Mouse (Mus musculus) monocyte, adult 5-6 weeks (primary cell): ENCODE data around the gene Dscam. TPM values are rescaled to one million over a fixed set of nuclear protein-coding genes. Genes with fewer than 3 reads are reported as not detected.

Source experiments
- ATAC-seq: fragments of 153-309, 156-312 bp; replicated peaks from 2 replicates; pipeline ENCODE4 v1.8.0; 2017; ENCODE audit warnings: mild to moderate bottlenecking; ENCODE audit not compliant: low TSS enrichment, insufficient number of reproducible peaks, severe bottlenecking, poor library complexity, low FRiP score
- total RNA-seq: library from RNA; stranded (forward); fragments of 200-1000, 200-491, 200-594 nt; gene quantifications from 3 replicates; pipeline ENCODE4 v1.2.3, GENCODE M21; 2017

Dscam gene
- total RNA-seq, 1 experiment from 2014 or later: 0.29 TPM

DNA sequence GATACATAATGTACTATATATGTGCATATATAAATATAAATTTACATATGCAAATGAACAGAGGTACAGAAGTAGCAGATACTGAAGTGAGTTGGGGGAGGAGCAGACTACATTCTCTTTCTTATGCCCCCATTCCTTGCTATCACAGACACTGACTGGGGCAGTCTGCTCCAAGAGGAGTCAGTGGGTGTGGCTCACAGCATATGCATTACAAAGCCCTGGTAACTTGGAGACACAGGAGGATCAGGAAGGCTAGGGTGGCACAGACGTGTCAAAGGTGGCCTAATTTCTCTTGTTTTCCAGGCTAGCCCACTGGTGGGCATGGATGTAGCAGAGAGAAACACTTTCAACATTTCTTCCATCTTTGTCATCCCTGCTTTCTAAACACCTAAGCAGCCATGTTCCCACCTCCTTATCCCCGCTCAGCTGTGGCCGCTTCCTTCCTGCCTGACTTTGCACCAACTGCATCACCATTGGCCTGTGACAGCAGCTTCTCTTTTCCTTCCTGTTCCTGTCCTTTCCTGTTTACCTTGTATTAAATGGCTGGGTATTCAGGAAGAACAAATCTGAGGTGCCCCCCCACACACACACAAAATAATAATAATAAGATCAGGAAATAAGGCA is 325.0 kb downstream of the Dscam start:
- no peak for ATAC-seq

GRCm38 (mm10) chr16:96843691-96844400 is 326.7 kb downstream of the Dscam start:
- ATAC-seq: no peak

- no peak for ATAC-seq
These were observed 327.7 kb downstream of the Dscam start for GRCm38 (mm10) chr16:96842829-96843360.

GRCm38 (mm10) chr16:96819649-96820048 is 350.9 kb downstream of the Dscam start:
- 0 out of 2 replicates have a peak, but pooled peaks have one; percentile 35 for ATAC-seq

GRCm38 (mm10) chr16:96806298-96806697 is 364.3 kb downstream of the Dscam start:
- no peak for ATAC-seq

DNA sequence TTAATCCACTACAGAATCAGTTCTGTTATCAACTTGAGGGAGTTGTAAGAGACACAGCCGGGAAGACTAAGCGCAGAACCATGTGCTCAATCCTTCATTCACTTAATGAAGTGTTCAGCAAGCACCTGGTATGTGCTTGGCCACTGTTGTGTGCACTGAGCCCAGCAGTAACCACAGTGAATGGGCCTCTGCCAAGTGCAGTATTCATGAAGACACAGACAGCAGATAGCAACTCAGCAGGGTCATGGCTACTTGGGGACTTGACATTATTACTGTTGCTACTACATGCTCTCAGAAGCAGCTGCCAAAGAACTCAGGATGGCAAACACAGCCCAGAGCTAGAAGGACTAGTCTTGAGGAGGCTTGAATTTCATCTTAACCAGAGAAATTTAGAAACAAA is 367.9 kb downstream of the Dscam start:
- no peak for ATAC-seq

- ATAC-seq: no peak
These were observed 368.8 kb downstream of the Dscam start for GRCm38 (mm10) chr16:96801650-96802237.

- ATAC-seq: no peak
These were observed 375.1 kb downstream of the Dscam start for GRCm38 (mm10) chr16:96795431-96795830.

DNA sequence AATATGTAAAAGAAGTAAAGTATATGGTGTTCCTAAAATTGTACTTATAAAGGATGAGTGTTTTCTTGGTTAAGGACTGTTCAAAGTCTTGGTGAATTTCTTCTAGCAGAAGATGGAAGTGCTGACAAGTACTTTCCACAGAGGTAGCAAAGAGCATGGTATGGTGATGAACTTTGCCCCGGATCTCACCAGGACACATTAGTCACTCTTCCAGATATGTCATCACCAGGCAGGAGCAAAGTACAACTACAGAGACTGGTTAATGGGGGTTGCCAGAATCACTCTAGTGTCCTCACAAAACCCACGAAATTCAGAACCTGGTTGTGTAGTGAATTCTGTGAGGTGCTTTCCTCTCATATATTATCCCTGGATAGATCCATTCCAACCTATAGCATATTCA is 379.2 kb downstream of the Dscam start:
- ATAC-seq: no peak

DNA sequence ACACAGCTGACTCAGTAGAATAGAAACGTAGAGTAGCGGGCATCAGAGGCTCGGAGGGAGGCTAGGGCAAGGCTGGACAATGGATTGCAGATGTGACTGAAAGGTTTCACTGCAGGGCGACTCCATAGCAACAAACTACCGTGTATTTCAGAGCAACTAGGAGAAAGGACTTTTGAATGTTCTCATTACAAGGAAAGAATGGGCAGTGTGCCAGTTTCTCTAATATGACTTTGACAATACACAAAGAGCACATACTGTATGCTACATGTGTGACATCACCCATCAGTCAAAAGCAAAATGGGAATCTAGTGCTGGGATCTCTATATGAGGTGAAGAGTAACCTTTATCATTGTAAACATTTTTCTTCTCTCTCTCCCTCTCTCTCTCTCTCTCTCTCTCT is 382.3 kb downstream of the Dscam start:
- ATAC-seq: no peak

GRCm38 (mm10) chr16:96779021-96779420 is 391.5 kb downstream of the Dscam start:
- no peak for ATAC-seq

GRCm38 (mm10) chr16:96774245-96774644 is 396.3 kb downstream of the Dscam start:
- no peak for ATAC-seq

DNA sequence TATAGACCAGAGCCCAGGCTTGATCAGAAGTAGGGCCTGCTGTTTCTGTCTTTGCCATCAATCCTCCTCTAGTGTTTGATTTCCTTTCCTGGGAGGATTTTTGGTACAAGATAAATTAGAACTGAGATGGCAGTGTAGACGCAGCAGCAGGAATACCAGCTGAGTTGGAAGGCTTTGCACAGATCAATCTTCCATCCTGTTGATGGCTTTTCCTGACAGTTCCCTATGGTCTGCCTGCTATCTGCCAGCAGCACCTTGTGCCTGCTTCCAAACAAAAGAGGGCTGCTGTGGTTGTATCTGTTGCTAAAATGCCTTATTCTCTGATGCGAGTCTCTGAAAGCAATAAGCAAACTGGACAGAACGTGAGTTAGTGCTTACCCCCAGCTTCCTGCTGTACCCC is 402.6 kb downstream of the Dscam start:
- no peak for ATAC-seq

- no peak for ATAC-seq
These were observed 403.0 kb downstream of the Dscam start for GRCm38 (mm10) chr16:96767508-96767907.

DNA sequence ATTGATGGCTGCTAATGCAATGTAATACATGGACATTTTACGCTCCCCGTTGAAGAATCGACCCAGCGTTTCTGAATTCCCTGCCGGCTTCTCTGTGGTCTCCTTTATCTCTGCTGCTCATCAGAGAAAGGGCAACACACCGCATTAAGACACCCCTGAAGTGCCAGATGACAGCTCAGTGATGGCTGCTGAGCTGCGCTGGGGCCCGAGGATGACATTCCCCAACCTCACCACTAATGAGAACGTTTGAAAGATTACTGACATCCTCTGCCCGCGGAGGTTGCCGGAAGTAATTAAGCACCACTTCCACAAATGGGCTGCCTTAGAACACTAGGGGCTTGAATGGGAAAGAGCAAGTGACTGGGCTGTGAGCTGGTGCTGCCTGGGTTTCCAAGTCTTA is 409.3 kb downstream of the Dscam start:
- no peak for ATAC-seq

DNA sequence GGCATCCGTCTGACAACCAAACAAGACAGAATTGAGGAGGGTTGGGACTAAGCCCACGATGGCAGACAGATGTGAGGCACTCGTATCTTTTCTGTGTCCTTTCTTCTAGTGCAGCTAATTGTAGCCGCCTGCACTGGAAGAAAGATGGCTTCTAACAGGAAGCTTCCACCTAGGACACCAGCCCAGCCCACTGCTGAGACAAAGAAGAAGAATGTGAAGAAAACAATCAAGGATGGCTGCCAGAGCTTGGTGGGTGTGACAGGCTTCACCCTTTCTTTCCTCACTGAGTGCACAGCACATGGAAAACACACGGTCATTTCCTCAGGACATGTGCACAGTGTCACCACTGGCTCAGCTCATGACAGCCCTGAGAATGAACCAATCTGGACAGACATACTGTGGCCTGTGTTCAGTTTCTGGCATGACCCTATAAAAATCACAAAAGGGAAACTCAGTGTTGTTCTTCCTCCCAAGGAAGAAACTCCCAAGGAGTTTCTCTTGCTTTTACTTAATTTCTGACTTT is 411.4 kb downstream of the Dscam start:
- no peak for ATAC-seq

- no peak for ATAC-seq
These were observed 412.2 kb downstream of the Dscam start for GRCm38 (mm10) chr16:96758381-96758780.

GRCm38 (mm10) chr16:96757588-96758313 is 412.8 kb downstream of the Dscam start:
- no peak for ATAC-seq

DNA sequence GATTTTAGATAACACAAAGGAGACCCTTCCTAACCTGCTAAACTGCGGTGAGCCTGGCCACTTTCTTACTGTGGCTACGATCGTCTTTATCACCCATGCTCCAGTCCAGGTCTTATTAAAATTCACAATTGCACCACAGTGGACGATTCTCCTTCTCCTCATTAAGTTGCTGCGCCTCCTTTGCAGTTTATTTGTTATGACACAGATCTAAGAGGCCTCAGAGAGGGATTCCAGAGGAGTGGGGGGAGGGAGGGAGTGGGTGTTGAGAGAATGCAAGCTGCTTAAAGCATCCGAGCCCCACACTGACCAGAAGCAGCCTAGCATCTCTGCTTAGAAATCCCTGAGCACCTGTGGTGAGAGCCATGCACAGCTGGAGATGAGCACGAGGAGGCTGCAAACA is 413.6 kb downstream of the Dscam start:
- no peak for ATAC-seq
